Mouse (Mus musculus): ENCODE measurements around the gene Gm8909.
"Not testable (repeated sequence)": the region's sequence is repeated elsewhere in the genome, so short reads cannot be mapped to it uniquely, and the experiment has no call there.

GRCm38 (mm10) chr17:36148468-36148867 lies 19.9 kb downstream of the Gm8909 start:
- TF ChIP-seq POLR2A (IDR thresholded peaks at IDR 0.05; ENCODE audit: extremely low read depth, insufficient read depth, low read length); CTCF (IDR thresholded peaks at IDR 0.05; ENCODE audit: low read depth, low read length): not testable (repeated sequence)

All from liver, adult 2 months (tissue).